Mouse (Mus musculus): ENCODE data around the gene Safb2.

DNA sequence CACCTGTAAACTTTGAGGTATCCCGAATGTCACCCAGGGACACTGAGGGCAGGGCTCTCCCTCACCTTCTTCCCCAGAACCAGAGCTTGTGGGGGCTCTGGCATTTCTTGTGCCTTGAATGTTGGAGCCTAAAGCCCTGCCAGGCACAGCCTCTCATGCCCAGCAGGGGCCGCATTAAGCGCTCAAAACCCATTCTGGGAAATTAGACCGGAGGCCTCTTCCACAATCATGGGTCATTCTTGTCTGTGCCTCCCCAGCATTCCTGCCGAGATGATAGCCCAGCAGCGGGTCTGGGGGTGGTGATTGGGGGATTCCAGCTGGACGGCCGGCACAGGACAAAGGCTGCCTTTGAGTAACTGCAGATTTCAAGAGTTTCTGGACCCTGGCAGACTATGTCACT lies 46.5 kb downstream of the Safb2 start:
- TF ChIP-seq POLR2A (IDR thresholded peaks at IDR 0.05; ENCODE audit: borderline replicate concordance, extremely low read depth, insufficient read depth, insufficient read length, poor library complexity, severe bottlenecking) (no peak), CTCF (IDR thresholded peaks at IDR 0.05; ENCODE audit: borderline replicate concordance, extremely low read depth, insufficient read depth, insufficient read length) (peak; percentile 54; the same call in 1 of the 2 replicates)
